Mouse (Mus musculus) common myeloid progenitor, adult 5-6 weeks (primary cell): ENCODE measurements around the gene Foxn2. TPM values are rescaled to one million over a fixed set of nuclear protein-coding genes. Genes with fewer than 3 reads are reported as not detected.
"Not testable (repeated sequence)": the region's sequence is repeated elsewhere in the genome, so short reads cannot be mapped to it uniquely, and the experiment has no call there.

ENCODE experiments used
- ATAC-seq: replicated peaks from 2 replicates; pipeline ENCODE4 v1.8.0; 2016; ENCODE audit warnings: low read depth, mild to moderate bottlenecking, moderate TSS enrichment, inconsistent platforms; ENCODE audit not compliant: poor library complexity, severe bottlenecking
- total RNA-seq: library from RNA; stranded (forward); fragments of 200-1000, 187-1606 nt; gene quantifications from 2 replicates; pipeline ENCODE4 v1.2.3, GENCODE M21; 2017

Foxn2 gene
- total RNA-seq = 43.5 and 46.0 TPM in 2 replicates

DNA sequence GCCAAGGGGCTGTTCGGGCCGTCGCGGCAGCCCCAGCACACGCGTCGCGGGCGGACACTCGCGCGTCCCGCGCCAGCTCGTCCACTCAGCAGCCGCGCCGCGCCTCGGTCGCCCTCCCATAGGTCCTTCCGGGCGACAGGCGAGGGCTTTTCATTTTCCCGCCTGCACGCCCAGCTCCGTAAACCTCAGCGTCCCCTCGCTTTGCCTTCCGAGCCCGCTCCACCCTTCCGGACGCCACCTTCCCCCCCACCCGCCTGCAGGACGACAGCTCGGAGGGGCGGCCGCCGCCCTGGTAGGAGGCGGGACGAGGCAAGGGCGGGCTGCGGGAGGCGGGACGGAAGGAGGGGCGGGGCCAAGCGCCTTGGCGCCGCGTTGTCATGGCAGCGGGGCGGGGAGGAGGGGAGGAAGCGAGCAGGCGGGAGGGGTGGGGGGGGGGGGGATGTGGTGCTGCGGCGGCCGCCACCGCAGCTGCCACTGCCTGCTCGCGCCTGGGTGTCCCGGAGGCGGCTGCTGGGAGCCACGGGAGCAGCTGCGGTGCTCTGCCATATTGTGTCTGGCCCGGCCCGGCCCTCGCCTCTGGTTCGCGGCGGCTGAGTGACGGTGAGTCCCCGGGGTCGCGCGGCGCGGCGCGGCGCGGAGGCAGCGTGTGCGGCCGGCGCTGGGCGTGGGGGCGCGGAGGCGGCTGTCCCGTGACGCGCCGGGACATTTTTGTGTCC, at the start of gene Foxn2:
Foxn2 (plus strand) TSS at position 427 of the 716 bp plus-strand sequence.
- ATAC-seq = peak; percentile 90

DNA sequence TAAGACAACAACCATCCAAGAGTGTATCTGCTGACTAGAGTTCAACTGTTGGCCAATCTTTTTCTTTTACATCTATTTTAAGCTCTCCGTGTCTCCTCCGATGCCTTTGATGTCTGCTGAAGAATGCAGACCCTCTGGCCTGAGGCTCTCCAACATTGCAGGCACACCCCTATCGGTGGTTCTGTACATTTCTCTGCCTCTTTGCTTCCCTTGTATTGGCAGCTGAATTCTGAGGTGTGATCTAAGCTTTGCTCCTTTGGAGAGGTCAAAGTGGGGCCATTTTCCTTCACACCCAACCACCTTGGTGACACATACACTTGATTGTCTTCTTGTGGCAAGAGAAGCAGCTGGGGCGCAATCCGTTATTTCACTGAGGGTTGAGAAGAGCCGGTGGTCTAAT, 43.0 kb upstream of the Foxn2 start:
- no peak for ATAC-seq

DNA sequence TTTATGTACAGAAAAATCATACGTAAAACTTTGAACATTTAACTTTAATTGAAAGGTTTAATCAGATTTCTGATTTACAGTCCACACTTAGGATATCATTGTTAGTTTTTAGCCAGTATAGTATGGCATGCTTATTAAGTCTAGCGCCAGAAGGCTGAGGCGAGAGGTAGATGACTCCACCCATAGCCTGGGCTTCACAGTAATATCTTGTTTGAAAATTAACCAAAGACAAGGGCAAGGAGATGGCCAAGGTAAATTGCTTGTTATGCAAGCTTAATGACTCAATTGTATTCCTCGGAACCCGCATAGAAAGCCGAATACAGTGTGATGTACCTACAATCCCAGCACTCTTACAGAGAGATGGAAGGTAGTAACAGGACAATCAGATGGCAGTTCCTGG, 42.4 kb upstream of the Foxn2 start:
- ATAC-seq = no peak

DNA sequence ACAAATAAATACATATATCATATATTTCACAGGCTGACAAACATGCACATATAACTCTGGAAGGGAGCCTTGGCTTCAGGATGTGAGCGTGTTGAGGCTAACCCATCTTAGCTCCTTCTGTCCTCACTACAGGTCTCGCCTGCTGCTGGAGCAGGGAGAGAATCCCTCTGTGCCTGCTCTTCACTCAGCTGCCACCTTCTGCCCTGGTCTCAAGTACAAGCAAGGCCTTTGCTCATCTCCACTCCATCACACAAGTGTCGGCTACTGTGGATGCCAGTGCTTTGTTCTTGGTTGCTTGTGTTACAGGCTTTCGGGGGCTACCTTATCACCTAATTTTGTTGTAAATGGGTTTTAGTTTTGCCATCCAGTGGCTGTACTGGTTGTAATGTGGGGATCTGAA, 41.7 kb upstream of the Foxn2 start:
- ATAC-seq = no peak

DNA sequence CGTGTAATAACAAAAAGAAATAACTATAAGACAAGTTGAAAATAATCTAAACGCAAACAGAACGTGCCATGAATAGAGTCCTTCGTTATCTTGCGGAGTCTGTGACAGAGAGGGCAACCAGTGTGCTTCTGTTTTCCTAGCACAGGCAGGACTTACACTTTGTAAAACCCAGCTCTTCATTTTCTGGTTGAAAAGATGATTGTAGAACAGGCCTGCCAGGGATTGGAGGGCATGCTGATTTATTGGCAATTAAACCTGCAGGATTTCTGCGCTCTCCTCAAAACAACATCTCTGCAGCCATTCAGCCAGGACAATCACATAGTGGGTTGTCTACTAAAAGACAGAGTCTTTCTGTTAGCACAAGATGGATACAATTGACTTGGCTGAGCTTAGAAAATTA, 40.4 kb upstream of the Foxn2 start:
- ATAC-seq = no peak

DNA sequence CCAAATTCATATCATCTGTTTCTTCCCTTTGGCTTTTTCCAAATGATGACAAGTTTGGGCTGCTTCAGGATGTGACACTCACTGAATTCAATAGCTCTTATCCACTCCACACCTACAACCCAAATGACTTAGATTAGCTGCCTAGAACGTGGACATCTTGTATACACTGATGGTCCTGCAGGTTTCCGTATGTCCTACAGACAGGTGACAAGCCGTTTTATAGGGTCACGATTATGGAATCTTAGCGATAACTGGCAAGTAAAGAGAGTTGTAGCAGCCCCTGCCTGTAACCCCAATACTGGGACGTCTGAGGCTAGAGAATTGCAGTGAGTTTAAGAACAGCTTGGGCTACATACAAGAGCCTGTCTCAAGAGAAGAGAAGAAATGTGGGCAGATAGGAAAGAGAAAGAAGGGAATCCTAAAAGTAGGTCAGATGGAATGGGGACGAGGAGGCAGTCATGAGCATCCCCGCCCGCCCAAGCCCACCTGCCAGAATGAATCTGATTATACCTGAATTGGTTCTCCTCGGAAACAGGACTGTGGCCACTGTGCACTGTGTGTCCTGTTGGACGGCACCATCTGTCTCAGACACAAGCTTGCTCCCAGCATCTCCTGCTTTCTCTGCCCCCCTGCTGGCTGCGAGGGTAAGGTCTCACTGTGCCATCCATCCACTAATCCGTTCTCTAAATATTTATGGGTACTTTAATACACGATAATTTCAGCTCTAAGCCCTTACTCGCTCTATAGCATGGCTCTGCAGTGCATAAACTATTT, 39.6 kb upstream of the Foxn2 start:
- no peak for ATAC-seq

DNA sequence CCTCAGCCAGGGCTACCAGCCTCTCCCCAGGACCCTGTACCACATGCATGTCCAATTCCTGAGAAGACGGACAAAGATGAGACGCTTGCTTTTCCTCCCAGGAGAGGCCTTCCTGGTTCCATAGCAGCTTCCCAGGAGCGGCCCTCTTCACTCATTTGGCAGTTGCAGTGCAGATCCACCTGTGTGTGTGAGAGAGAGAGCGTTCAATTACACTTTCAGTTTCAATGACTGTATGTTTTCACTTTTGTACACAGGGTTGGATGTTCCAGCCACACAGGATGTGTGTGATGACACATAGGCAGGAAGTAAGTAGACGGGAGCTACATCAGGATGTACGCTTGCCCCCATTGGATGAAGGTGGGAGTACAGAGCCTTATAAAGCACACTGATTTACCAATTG, 37.2 kb upstream of the Foxn2 start:
- ATAC-seq = peak; percentile 74

DNA sequence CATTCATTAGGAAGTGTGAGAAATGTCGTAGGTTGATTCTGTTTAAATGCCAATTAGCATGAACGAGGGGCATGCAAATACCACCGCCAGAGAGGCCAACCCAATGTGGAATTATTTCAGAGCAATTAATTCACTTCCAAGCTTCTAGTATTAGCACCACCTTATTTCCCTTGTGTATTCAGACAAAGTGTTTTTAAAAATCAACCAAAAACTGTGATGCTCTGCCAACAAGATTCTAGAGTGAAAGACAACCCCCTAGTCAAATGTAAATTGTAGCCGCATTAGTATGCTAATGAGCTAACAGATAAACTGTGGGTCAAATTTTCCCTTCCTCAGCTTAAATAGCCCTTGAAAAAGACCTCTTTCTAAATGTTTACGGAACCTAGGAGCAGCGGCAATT, 36.0 kb upstream of the Foxn2 start:
- no peak for ATAC-seq

DNA sequence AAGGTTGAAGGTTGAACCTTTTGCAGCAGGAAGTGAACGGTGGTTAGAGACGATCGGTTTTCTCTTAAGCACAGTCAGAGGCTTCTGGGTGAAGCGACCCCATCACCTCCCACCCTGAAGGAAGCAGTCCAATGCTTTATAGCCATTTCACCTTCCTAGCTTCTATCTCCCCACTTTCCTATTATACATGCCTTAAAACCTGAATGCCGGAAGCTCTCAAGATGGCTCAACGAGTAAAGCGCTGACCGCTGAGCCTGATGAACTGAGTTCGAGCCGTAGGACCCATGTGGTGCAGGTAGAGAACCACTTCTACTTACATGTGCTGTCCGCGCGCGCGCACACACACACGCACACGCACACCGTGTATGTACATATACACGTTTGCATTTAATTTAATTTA, 35.4 kb upstream of the Foxn2 start:
- ATAC-seq = peak; percentile 50

DNA sequence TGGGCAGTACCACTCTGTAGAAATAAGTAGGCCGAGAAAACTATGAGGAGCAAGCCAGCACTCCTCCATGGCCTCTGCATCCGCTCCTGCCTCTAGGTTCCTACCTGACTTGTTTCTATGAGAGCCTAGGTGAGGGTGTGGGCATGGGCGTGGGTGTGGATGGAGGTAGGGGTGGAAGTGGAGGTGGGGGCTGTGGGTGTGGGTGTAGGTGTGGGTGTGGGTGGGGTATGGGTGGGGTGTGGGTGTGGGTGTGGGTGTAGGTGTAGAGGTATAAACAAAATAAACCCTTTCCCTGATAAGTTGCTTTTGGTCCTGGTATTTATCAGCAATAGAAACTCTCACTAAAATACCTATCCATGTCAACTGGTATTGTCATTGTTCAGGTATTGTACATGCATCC, 30.8 kb upstream of the Foxn2 start:
- ATAC-seq = no peak

DNA sequence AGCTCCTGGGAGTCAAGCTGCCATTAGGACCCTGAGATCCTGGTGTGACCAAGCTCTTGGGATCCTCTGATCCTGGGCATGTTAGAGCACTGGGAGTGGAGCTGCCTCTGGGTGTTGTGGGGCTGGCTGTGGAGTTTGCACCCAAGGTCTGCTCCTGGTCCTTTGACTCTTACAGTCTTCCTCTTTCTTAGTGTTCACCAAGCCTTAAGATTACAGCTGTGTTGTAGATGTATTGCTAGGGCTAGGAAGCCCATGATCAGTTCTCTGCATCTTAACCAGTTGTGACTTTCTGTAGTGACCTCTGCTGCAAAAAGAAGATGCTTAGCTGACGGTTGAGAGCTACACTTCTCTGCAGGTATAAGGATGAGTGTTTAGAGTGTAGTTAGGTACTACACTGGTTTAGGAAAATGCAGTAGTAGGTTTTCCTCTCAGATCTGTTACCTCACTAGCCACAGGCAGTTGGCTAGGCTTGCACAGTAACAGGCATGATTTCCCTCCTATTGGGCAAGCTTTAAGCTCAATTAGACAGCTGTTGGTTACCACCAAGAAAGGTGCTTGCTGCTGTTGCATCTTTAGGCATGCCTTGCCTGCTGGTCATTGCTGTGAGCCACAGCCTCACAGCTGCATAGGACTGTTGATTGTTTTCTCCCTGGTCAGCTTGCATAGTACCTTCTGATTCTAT, 27.2 kb upstream of the Foxn2 start:
- 0 out of 2 replicates have a peak, but pooled peaks have one; percentile 11 for ATAC-seq

DNA sequence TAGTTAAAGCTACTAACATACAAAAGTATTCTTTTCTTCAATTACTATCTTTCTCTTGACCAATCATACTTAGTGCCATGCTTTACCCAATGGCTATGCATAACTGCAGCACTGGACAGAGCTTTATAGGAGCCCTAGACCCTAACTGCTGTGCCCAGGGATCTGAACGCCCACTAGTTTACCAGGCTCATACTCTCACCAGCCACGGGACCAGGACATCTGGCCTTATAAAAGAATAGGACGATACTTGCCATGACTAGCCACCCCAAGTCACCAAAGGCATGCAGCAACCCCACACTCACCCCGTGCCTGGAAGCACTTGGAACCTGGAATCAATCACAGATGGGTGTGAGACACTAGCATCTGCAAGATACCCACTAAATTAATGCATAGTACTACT, 20.1 kb upstream of the Foxn2 start:
- no peak for ATAC-seq

DNA sequence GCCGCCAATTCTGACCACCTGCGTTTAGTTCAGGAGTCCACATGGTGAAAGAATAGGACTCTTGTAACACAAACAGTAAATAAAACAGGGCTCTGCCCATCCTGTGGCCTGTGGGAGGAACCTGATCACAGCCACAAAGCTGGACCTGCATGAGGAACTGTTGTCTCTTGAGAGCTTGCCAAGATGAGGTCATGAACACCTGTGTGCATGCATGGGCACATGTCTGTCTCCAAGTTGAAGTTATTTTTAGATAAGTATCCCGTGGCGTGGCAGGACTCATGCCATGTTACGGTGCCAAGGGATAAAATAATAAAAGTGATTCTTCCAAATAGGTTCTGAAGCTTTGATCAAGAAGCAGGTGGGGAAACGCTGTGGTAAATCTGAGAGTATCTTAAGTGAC, 19.3 kb upstream of the Foxn2 start:
- no peak for ATAC-seq

DNA sequence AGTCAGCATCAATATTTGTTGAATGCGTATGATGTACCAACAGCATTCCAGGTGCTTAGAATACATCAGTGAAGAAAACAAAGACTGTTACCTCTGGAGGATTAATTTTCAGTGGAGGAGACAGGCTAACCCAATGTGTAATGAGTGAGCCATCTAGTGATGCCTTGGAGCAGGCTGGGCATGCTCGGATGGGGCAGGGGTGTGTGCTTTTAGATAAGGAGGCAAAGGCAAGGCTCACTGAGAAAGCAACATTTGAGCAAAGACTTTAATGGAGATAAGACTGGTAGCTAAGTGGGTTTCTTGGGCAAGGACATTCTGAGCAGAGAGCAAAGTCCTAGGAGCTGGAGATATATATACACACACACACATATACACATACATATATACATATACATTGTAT, 9.8 kb upstream of the Foxn2 start:
- ATAC-seq = peak; percentile 67

DNA sequence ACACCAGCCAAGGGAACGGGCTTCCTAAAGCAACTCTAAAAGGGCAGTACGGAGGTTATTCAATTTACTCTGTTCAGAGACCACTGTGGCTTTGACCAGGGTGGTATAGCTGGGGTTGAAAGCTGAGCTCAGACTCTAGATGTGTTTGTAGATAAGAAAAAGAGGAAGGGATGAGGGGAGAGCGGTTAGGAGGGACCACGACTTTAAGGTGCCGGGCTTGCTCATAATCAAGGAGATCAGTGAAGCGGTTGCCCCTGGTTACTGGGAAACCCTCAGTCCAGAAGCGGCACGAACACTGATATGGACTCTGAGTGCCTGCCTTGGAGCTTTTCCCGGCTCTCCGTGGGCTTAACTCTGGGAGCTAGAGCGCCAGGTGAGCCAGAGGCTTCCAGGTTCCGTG, 9.0 kb upstream of the Foxn2 start:
- peak; percentile 76 for ATAC-seq

DNA sequence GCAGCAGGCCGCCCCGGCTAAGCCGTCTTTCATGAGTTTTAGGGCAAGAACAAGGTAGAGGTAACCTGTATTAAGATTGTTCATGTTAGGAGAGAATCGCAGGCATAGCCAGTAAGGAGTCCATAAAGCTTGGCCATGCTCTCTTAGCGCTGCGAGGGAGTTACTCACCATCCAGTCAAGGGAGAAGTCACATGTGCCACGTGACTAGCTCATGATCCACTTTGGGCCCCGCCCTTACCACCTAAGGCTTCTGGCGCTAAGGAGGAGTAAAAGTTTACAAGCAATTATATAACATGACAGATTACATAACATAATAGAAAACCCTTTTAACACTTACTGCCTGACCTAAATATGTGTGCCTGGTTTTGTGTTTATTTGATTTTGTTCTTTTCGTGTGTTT, 8.5 kb upstream of the Foxn2 start:
- ATAC-seq = peak; percentile 23; the same call in 1 of the 2 replicates

DNA sequence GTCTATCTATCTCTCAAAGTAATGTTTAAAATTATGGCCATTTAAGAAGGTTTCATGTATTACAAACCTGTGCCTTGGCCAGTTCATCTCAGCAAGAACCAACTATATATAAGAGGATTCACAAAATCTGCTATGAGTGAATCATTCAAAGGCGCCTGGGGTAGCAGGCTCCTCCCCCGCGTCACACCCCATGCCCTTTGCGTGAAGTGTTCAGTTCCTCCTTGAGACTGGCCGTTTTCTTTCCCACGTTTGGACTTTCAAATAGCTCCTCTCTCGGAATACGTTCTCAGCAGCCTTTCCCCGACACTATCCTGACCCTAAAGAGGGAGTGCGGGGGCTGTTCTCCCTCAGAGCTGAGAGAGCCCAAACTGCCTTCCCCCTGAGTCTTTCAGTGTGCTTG, 5.2 kb upstream of the Foxn2 start:
- ATAC-seq = no peak

DNA sequence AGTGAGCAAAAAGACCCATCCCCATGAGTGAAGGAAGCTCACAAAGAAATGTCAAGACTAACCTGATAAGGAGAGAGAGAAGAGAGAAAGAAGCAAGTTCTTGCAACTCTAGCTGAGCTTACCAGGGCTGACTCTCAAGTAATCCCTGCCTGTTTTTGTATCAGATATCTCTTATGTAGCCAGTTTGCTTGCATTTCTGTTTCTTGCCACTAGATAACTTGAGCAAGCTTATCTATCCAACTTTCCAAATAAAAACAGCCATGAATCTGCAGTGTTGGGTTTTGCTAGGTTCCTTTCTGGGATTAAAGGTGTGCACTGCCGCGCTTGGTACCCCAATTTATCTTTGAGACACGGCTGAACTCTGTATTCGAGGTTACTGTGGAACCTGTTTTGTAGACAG, 4.2 kb upstream of the Foxn2 start:
- no peak for ATAC-seq

DNA sequence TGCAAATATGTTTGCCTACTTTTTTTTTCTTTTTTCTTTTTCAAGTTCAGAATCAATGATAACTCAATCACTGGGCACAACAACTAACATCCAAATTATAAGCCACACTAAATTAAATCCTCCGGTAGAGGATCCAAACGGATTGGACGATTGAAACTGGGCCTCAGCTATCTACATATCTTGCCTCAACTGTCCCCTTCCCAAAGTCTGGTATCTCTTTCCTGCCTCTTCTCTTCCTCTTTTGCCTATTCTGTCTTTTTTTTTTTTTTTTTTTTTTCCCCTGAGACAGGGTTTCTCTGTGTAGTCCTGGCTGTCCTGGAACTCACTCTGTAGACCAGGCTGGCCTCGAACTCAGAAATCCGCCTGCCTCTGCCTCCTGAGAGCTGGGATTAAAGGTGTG, 3.8 kb upstream of the Foxn2 start:
- ATAC-seq = not testable (repeated sequence)

DNA sequence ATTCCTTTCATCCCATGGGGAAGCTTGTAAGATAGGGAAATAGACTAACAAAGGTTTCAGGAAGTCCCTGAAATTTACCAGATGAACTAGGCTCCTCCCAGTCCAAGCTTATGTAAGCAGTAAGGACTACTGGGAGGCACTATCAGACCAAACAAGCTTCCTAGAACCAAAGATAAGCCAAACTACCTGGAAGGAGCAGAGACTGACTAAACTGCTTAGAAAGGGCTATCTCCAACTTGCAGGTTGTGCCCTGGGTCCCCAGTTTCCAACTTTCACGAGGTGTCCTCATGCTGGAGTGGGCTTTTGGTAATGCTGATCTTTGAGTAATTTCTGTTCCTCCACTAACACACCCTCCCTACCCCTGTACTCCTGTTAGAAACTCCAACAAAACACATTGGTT, 3.1 kb upstream of the Foxn2 start:
- no peak for ATAC-seq

DNA sequence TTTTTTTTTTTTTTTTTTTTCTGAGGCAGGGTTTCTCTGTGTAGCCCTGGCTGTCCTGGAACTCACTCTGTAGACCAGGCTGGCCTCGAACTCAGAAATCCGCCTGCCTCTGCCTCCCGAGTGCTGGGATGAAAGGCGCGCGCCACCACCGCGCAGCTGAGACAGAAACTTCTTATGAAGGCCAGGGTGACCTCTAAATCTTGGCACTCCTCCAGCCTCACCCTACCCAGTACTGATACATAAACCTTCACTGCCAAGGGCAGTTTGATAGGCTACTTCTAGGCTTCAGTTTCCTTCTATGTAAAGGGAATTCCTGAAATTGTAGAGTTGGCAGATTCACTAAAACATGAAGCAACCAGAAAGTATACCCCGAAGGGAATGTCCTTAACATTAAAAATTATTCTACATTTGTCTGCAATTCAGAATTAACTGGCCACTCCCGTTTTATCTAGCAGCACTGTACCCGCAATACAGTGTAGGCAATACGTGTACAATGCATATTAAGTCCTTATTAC, 918 bp upstream of the Foxn2 start:
- no peak for ATAC-seq
